Mouse (Mus musculus) lung, adult 10 weeks (tissue): ENCODE results near the gene Zwilch. TPM values are rescaled to one million over a fixed set of nuclear protein-coding genes. Genes with fewer than 3 reads are reported as not detected.

Experiments
- polyA plus RNA-seq: library from polyadenylated mRNA; stranded (reverse); fragments of 350-450 nt; fragmentation: Illumina TruSeq; extraction: RNeasy Lipid Tissue Mini Kit (QIAGEN cat#74804); gene quantifications from one replicate; pipeline ENCODE4 v1.2.3, GENCODE M21; 2014; ENCODE audit warnings: low read depth, low replicate concordance; ENCODE audit not compliant: insufficient read depth

Gene Zwilch
- 0.46 TPM for polyA plus RNA-seq

DNA sequence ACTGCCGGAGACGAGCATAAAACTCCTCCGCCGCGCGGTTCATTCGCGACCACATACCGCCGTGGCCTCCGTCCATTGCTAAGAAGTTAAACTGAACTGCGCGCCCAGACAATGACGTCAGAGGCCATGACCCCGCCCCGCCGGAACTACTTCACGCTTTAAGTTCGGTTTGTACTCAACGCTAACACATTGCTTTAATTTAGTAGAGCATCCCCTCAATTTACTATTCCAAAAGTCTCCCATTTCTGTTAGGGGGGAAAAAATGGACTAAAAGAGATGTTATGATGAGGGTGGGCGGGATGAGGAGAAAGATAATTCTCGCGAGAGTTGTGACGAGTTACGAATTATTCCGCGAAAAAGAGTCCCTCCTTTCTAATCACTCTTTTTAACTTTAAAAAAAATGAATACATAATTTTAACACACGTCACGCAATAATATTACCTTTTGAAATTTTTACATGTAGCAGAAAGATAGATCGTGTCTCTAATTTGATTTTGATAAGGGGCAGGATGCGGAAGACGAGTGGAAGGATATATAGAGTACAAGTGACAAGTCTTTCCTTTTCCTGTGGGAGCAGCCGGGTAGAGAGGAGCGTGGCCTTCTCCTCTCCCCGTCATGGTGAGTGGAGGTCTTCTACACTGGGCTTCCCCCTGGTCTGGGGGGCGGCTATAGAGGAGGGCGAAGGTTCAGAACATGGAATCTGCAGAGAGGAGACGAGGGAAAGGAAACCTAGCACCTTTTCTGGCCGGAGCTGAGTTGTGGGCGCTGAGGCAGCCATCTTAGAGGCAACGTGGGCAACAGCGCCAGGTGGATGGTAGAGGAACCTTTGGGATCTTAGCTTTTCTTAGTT lies at the start of gene Zwilch, which contains the start of gene Rpl4:
Gene Zwilch, minus strand, starts transcription at position 289 of the 850 bp plus-strand sequence.
Gene Rpl4, plus strand, starts transcription at position 560 of the 850 bp plus-strand sequence.

DNA sequence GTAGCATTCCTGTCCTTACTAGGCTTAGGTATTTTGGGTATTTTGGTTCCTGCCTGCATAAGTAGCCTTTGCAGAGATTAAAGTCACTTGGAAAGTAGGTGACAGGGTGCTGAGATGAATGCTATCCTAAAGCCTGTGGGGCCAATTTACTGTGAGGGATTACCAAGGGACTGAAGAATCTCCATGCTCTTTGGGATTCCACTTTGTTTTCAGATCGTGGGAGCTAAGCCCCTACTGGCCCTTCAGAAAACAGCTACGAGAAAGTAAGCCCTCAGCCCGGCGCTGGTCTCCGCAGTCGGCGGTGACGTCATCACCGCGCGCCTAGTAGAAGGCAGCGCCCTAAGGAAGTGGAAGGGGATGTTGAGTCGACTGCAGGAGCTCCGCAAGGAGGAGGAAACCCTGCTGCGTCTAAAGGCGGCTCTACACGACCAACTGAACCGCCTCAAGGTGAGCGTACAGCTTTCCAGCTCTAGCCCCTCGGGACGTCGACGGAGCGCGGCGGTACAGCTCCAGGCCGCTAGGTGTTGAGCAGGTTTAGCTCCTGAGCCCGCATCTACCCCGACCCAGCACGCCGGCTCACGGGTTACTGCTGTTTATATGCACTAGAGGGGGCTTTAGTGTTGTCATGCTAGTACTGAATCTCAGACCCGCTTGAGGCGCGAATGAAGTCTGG lies 6.2 kb upstream of the Zwilch start, which contains the start of gene Snapc5:
Gene Snapc5, plus strand, starts transcription at position 301 of the 673 bp plus-strand sequence.

DNA sequence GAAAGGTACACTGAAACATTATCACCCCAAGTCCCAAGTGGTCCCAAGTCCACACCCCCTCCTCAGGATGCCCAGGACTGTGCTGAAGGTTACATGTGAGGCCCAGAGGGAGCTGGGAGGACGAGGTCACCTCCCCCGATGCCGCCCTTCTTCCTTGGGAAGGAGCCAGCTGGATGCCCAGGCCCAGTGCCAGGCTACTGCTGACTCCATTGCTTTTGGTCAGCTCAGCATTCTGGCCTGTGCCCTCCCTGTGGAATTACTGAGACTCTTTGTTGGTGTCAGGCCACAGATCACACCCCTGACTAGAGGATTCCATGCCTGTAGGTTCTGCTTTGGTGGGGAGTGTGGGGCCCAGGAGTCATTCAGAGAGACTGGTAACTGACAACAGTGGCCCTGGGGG lies 56.0 kb downstream of the Zwilch start, which contains the start of gene Lctl:
Gene Lctl, plus strand, starts transcription at position 272 of the 400 bp plus-strand sequence.

Other genes with a start within 250 kb of the Zwilch start
- gene Smad6, start 151.0 kb downstream of the Zwilch start, polyA plus RNA-seq, result 53.1 TPM
- gene Lctl, start 56.0 kb downstream of the Zwilch start, polyA plus RNA-seq, result 0.32 TPM
- 757 TPM for gene Rpl4, start 271 bp upstream of the Zwilch start, polyA plus RNA-seq
- 42.6 TPM for gene Snapc5, start 6.2 kb upstream of the Zwilch start, polyA plus RNA-seq
- 0.21 TPM for gene Uchl4, start 62.1 kb upstream of the Zwilch start, polyA plus RNA-seq
- gene Map2k1, start 80.5 kb upstream of the Zwilch start, polyA plus RNA-seq, result 42.0 TPM
- gene Tipin, start 108.5 kb upstream of the Zwilch start, polyA plus RNA-seq, result 27.4 TPM
- 7.0 TPM for gene Dis3l, start 168.2 kb upstream of the Zwilch start, polyA plus RNA-seq
- gene Megf11, start 212.5 kb upstream of the Zwilch start, polyA plus RNA-seq, result 0.12 TPM